ENCODE assay signal across 9 mouse cellular contexts in the genomic region with DNA sequence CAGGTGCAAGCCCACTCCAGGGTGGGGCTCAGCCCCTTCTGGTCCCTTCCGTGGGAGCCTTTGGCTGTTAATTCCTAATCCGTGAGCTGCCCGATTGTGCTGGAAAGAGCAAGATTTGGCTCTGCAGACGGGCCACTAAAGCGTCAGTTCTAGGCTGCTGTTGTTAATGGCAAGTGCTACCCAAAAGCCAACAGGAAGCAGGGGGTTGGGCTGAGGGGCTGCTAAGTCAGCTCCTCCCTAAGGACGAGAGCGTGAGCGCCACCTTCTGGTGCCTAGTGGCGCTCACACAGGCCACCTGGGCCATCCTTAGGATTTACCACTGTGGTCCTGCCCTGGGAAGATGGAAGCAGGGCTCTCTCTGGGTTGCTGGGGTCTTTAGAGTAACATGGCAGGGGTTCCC. TPM values are rescaled to one million over a fixed set of nuclear protein-coding genes. Genes with fewer than 3 reads are reported as not detected.
DNase-seq lines count a peak whose midpoint lies in the region; ATAC-seq and TF ChIP-seq lines count a peak whose summit lies in the region.
"Had no signal": no experiment of that assay in that cellular context is flagged by ENCODE, and none has a peak within 500 bp of the region (broad histone marks: within the 10 kb centered on the region; RNA-seq: fewer than 3 reads in every experiment).

No protein-coding gene starts in this region.

- peak; percentile 54 for TF ChIP-seq CTCF in gastrocnemius, adult 2 months (IDR thresholded peaks at IDR 0.05)

- H3K4me3 ChIP-seq in gastrocnemius, adult 2 months, result no peak overlapping the region
- H3K4me3 ChIP-seq: limb, embryonic 13.5 days had no signal

- intact Hi-C loops in gastrocnemius, adult 2 months (cut with DNase I), result loop anchor here (5.0 kb wide), 1 partner anchor 307 kb away; the partner anchor contains the start of gene Gtf2ird2
- intact Hi-C loops in heart, postnatal 14 days (cut with DNase I), result loop anchor here (5.0 kb wide), 1 partner anchor 312 kb away; the partner anchor contains the start of gene Rcc1l
- intact Hi-C loops in gastrocnemius, postnatal 14 days (cut with DNase I; ENCODE audit: low total_unique reads), result no loop called here

- DNase-seq in gastrocnemius, adult 2 months, result no peak
- no peak for DNase-seq in gastrocnemius, postnatal 4 days (ENCODE audit: low spot score in 2 of 2)
- peak; percentile 32 for DNase-seq in 3T3-L1 (ENCODE audit: low read depth, low spot score)
- peak; percentile 73 for DNase-seq in T-cell, adult 2 months (ENCODE audit: low spot score)
- peak; percentile 36 to 62 for DNase-seq in heart, postnatal 14 days
- DNase-seq in urinary bladder, postnatal 36 days (ENCODE audit: low spot score in 2 of 2), result no peak
- DNase-seq in gastrocnemius, postnatal 14 days, result no peak

- no peak overlapping the region for H3K27ac ChIP-seq in gastrocnemius, adult 2 months
- H3K27ac ChIP-seq: limb, embryonic 13.5 days had no signal

- ATAC-seq in megakaryocyte, adult 5-6 weeks (ENCODE audit: poor library complexity, severe bottlenecking), result peak; percentile 44; the same call in 1 of the 2 replicates

RNA-seq across cellular contexts. Expression of gene Gtf2ird1, which starts 33.1 kb away (rescaled TPM):
- 10 to 100 TPM; 14.6 to 21.5 TPM for total RNA-seq in gastrocnemius, adult 2 months (2021)
- 10 to 100 TPM; 50.0 to 57.8 TPM for total RNA-seq in gastrocnemius, postnatal 4 days (2021)
- total RNA-seq in heart, postnatal 14 days (2021), result 10 to 100 TPM; 28.6 to 30.9 TPM
- total RNA-seq in megakaryocyte, adult 5-6 weeks (2015), result 4.9 and 5.7 TPM in 2 replicates
- total RNA-seq in megakaryocyte, adult 5-6 weeks (2017), result 4.4 and 8.7 TPM in 2 replicates
- 10 to 100 TPM in 1 of 2 experiments, 1 to 10 TPM in 1; 9.5 to 10.7 TPM for total RNA-seq in gastrocnemius, postnatal 14 days (2021)

Comparison
In these comparisons a context has a peak if more than half of its experiments do, and no peak if none do; other contexts are left out.
1. DNase-seq: peak in 3T3-L1 (single experiment), T-cell, adult 2 months (single experiment) and heart, postnatal 14 days (2 of 2); none in gastrocnemius, adult 2 months (single experiment), gastrocnemius, postnatal 4 days (0 of 2), urinary bladder, postnatal 36 days (0 of 2) and gastrocnemius, postnatal 14 days (single experiment).